Mouse (Mus musculus) spleen, adult 12 weeks (tissue): ENCODE results near the gene Tenm2.

Experiments used
- DNase-seq: peaks from one replicate; pipeline ENCODE4 v3.0.0; 2022; ENCODE audit warnings: low spot score

The Tenm2 gene

DNA sequence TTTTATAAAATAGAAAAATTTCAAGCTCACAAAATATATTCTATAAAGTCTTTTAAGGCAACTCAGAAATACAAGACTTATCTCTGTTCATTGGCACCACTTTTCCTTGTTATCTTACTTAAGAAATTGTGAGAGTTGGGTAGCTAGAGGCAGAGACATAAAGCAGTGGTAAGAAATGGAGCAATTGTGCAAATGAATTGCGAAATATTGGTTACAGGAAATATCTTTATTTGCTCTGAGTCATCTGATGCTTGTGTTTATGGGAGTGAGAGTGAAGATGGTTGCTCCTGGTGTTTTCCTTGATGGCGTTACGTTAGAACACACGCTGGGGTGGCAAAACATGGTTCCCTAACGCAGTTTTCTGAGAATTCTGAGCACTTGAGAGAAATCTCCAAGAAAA is 156.4 kb downstream of the Tenm2 start:
- DNase-seq: no peak

DNA sequence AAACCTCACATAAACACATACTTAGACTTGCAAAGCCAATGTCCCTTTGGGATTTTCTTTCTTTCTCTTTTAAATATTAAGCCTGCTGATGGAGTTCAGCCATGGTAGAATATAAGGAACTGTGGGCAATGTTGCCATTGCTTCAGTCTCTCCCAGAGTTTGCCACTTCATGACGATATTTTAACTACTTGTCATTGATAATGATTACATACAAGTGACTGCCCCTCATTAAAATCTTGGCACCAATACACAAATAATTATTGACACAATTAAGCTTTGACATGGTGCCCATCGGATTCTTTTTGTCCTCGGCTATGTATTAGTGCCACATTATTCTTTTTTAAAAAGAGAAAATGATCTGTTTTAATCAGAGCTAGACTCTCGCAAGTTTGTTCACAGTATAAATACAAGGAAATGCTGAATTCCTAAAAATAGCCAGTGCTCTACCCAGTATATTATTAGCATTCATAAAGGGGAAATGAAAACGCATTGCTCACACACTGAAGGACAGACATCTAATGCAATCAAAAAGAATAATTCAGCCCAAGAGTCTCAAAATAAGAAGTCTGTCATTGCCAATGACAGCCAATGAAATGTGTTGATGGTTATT is 158.7 kb downstream of the Tenm2 start:
- no peak for DNase-seq

DNA sequence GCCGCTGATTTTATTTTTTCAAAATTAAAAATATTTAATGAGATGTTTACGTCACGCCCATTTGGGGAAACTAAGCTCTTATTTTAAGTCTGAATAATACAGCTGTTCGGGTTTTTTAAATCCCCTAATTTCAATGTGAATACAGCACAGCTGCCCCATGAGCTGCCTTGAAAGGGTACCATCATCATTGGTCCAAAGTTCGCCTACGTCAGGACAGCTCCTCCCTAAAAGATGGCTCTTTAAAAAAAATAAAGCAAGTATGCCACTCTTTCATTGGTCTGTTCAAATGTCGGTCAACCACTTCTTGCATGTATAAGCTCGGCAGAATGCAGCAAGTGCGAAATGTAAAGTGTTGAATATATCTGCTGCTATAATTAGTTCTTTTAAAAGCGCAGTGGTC is 160.4 kb downstream of the Tenm2 start:
- no peak for DNase-seq

DNA sequence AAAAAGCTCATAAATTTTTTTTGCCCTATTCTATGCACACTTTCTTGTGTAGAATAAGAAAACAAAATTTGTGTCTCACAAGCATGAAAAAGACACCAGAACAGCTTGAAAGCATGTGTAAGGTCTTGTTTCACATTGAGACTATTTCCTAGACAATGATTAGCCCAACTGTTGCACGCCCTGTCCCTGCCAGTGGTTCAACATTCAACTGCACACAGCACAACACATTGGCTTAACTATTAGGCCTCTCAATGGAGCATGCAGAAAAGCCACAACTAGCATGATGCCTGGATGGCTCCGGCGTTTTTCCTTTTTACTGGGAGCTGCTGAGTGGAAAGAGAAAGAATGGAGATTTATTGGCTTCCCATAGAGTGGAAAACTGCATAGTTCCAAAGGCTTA is 170.3 kb downstream of the Tenm2 start:
- DNase-seq: no peak

DNA sequence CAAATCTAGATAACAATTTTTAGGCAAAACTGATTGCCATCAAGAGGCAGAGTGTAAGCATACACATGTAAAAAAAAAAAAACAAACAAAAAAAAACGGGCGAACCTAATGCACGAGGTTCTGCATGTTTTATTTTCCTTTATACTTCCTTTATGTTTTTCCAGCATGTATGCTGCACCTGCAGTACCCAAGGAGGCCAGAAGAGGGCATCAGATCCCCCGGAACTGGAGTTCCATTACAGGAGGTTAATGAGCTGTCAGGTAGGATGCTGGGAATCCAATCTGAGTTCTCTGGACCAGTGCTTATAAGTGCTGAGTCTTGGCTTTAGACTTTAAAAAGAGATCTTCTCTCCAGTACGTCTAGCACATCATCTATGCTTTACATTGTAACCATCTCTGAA is 189.1 kb downstream of the Tenm2 start:
- no peak for DNase-seq

DNA sequence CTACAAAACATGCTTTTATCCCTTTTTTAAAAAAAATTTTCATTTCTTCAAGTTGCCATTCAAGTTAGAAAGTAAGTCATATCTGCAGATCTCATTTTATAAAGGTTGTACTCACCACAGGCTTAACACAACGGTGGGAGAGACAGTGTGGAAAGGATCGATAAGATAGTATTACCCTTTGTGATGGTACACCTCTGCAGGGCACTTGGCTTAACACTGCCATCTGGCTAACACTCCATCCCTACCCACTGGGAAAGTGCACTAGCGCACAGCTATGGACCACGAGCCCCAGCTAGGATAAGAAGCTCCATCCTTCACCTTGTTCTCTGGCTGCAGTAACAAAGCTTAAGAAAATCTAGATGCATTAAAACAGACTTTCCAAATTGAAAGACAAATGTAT is 194.5 kb downstream of the Tenm2 start:
- no peak for DNase-seq

DNA sequence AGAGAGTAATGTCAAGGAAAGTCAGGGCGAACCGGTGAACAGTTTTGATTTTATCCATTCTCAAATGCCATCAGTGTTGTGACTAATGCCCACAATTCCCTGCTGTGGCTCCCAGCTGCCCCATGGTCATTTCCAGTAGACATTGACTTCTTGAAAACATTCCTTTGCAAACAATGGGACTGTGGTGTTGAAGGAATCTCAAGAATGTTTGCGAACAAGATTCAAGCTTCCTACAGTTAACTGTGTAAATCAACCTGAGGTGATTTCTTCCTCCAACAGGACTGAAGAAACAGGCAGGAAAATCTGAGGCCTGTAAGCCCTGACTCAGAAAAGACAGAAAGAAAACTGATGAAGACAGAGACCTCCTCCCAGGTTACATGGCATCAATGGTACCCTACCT is 196.5 kb downstream of the Tenm2 start:
- no peak for DNase-seq

DNA sequence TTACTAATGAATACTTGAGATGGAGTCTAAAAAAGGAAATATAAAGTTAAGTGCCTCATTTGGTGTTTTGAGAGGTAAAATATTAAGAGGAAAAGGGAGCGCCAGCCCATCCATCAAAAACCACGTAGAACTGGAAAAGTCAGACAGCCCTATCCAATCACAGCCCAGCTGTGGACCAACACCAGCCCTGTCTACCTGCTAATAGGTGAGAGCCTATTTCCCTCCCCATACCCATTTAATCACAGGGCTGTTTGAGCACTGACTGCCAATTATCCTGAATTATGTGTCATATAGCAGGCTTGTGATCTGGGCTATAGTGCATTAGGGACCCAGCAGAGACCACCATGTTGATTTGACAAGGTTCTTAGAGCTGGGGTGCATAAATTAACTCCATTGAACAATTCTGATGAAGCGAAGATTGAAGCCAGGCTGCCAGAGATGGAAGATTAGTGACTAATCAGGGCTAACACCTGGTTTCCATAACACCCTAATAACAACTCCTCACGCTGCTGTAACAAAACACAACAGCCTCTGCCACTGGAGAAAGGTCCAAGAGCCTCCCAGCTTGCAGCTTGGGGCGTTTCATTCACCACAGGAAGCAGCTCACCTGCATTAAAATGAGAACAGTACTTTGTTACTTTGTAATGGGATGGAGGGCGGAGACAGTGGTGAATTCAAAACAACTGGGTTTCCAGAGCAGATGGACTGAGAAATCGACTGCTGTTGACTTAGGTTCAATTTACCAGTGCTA is 204.3 kb downstream of the Tenm2 start:
- no peak for DNase-seq

DNA sequence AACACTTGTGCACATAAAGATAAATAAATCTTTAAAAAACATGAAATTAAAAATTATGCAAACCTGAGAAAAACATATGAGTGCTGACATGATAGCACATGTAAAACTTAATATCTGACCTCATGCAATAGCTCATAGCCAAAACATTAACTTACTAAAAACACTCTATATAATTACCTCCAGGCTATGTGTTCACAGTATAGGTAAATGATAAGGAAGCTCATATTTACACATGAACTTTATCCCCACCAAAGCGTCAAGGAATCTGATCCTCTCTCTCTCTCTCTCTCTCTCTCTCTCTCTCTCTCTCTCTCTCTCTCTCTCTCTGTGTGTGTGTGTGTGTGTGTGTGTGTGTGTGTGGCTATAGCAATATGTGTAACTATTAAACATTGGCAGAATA is 223.9 kb downstream of the Tenm2 start:
- no peak for DNase-seq

DNA sequence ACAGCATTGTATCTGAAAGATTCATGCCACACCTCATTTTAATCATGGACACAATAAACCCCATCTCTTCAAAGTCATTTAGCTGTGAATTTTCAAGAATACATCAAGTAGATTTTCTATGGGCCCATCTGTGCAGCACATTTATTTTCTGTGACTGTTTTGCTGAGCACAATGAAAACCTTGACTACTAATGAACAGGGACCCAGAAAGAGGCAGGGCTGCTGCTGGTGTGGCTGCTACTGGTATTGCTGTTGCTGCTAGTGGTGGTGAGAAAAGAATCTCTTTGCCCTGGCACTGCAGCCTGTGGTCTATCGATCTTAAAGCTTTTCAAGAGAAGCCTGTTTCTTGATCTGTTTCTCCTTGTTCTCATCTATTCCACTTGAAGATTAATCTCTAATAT is 226.5 kb downstream of the Tenm2 start:
- DNase-seq: no peak

DNA sequence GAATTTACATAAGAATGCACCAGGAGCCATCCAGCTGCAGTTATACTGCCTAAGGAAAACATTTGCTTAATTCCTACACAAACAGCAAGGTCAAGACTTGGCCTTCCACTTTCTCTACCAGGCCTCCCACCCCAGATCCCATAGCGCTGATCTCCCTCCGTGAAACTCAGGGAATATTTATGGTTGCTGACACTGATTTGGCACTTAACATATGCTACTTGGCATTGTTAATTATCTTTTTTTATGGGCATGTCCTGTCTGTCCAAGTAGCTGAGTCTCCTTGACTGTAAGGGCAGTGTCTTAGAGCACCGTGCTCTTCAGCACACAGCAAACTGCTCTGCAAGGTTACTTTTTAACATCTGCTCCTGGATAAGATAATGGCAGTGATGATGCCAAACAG is 238.1 kb downstream of the Tenm2 start:
- DNase-seq: no peak

DNA sequence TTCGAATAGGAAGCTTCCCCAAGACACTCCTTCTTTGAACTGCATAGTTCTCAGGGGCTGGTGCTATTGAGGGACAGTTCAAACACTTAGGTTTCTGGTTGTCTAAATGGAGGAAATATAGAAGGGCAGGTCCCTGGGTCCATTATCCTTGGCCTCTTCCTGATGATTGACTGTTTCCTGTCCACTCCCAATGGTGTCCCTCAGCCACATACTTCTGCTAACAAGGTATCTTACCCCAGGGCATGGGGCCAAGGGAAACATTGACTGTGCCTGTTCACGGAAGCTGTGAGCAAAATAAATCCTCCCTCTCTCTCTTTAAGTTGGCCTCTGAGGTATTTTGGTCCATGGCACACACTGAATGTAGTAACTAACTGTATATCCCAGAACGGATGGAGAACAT is 244.9 kb downstream of the Tenm2 start:
- DNase-seq: no peak

DNA sequence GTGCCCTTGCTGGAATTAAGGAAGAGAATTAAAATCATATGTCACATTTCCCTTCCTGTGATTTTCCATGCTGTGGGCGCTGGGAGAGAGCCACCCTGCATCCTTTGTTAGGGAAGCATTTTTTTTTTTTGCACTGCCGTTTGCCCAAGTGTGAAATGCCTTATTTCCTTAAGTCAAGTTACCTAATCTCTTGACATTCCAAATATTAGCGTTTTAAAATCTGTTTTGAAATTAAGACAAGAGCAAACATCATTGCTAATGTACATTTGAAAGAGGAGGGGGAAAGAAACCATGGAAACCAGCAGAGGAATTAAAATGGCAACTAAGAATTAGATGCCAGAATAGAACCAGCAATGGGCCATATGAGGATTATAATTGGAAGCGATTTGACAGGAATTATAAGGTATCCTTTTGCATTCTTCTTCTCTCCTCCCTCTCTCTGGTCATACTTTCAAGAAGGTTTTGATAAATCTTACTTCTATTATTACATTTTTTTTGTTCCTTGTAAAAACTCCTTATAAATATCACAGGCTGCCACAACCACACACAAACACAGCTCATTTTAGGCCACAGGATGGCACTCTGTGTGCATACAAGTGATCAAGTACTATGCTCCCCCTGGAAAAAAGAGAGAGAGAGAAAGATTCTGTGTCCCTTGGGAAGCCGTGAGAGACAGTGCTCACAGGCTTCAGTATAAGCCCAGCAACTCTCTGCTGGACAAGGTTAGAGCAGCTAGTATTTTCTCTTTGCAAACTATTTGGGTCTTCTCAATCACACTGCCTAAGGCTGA is 246.8 kb downstream of the Tenm2 start:
- DNase-seq: no peak

DNA sequence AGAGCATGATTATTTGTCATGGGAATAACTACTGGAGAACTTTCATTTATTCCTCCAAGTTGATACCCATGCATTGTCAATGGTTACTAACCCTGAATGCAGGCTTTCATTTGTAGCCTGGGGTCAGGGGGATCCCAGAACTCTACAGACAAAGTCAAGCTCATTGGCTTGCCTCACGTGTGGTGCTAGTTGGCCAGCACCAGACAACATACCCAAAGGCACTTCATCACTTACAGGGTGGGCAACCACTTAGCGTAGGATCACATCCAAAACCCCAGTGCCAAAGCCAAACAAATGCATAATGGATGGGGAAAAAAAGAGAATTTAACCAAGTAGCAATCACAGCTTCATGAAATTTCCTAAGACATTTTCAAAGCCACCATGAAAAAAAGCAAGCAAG is 261.6 kb downstream of the Tenm2 start:
- no peak for DNase-seq

DNA sequence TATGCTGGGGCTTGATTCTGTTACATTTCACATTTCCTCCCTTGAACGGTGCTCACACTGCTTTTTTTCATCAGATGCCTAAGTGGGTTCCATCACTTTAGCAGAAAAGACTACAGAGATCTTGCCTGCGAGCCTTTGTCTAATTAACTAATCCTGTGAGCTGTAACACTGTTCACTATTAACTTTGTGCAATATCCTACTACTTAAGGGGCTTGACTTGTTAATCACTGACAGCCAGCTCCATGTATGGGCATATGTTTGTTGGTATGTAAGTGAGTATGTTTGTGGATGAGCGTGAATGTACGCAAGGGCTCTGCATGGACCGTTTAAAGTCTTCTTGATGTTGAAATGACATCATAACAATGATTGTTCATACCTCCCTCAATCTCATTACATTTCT is 277.7 kb downstream of the Tenm2 start:
- no peak for DNase-seq

DNA sequence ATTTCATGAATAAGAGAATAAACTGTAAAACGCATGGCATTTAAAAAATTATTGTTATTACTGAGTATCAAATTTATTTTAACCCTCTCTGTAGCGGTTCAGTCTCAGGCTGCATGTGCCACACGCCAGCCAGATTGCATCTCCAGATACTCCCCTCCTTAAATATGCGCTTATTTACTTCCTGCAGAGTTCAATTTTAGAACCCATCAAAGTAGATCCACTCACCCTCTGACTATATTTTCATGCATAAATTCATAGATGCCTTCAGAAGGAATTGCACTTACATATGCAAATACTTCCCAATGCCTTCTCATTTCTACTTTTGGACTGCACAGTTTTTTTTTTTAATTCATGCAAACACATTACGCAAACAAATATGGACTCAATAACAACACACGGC is 294.3 kb downstream of the Tenm2 start:
- no peak for DNase-seq

DNA sequence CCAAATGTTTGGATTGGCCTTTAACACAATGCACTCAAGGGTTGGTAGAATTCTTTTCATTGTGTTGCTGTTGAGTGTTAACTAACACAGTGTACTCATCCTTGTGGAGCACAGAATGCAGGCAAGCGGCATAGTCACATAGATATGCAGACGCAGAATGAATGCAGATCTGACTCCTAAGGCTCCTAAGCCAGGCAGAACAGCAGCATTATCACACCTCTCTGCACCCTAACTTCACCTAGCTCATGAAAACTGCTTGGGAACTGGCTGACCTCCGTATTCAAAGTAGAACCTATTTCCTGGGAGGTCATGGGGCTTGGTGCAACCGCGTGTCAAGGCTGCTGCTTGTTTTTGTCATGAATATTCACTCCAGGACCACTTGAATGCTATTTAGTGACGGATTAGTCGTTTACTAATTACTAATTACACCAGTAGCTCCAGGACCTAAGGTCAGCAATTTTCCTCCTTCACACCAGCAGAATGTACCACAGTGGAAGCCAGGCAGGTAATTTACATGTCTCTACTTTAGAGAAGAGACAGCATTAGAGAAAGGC is 295.1 kb downstream of the Tenm2 start:
- DNase-seq: no peak

DNA sequence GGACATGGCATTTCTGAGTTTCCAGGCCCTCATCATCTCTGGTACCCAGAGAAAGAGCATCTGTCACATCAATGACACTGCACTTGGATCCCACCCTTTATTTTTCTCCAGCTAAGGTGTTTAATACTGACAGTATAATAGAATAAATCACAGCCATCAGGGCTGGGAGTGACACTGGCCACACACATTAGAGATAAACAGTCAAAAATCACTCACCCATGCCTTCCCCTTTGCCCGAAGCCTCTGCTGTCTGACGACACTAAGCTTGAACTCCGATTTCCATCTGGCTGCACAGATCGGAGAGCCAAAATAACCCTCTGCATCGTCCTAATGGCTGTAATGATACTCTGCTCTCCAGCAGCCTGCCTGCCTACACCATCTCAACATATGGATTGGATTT is 305.9 kb downstream of the Tenm2 start:
- no peak for DNase-seq

DNA sequence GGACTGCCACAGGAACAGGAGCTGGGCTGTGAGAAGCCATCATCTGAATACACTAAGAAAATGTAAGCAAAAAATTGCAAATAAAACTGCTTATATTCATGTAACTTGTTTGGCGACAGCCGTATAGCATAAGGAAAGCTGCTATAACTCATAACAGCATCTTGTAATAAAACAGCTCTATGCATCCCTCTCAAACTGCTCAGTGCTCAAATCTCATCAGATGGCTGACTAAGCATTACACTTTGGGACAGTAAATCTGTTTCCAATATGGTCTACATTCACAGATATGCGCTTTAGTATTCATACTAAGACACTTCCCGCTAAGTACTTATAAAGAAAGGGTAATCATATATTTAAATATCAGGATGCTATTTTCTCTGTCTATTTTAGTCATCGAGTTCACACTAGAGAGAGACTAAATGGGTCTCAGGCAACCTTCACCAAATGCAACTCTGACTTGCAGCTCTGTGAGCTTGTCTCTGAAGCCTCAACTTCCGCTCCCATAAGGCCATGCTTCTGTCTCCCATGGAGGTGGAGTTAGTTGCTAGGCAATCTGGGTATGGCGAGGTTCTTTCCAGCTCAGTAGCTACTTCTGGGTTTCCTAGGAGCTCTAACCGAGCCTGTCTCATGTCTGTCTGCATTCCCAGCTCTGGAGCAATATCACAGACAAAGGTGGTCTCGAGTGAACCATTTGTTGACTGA is 308.9 kb downstream of the Tenm2 start:
- no peak for DNase-seq

DNA sequence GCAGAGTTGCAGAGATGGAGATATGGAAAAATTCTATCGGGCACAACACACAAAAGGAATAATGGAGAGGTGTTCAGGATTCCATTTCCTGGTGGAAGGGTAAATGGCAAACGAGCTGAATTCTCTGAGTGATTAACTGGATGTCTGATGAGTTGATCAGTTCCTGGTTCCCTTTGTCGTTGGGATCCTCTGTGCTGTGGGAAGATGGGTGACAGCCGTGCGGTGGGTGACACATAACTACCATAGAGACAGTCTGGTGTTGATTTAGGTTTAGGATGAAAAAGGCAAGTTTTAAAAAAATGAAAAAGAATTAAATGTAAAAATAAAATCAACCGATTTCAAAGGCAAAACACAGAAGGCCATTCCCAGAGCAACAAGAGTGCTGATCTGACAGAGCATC is 316.5 kb downstream of the Tenm2 start:
- DNase-seq: no peak

DNA sequence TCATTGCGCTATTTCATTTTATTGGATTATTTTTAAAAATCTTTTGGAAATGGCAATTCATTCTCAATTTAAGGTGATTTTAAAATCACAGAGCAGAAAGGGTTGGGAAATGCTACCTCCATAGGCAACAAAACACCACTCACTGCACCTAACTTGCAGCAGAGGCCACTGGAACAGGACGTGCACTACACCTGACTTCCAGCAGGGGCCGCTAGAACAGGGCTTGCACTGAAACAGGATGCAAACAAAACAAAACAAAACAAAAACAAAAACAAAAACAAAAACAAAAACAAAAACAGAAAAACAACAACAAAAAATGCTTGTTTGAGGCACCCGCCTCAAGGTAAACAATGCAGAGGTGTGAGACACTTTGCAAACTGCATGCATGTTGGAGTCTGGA is 324.4 kb downstream of the Tenm2 start:
- no peak for DNase-seq

DNA sequence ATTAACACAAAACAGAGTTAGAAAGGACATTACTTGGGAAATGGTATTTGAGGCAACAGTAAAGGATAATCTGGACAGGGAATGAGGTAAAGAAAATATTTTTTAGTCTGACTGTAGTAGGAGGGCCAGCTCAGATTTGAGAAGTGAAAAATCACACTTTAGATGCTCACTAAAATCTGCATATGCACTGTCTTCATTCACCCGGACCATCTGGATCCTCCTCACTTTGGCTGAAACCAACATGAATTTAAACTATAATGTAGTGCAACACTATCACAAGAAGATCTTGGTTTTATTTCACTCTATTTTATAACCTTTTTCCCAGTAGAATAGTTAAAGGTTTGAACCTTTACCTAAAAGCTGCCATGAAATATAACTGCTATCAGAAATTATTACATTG is 326.7 kb downstream of the Tenm2 start:
- no peak for DNase-seq

DNA sequence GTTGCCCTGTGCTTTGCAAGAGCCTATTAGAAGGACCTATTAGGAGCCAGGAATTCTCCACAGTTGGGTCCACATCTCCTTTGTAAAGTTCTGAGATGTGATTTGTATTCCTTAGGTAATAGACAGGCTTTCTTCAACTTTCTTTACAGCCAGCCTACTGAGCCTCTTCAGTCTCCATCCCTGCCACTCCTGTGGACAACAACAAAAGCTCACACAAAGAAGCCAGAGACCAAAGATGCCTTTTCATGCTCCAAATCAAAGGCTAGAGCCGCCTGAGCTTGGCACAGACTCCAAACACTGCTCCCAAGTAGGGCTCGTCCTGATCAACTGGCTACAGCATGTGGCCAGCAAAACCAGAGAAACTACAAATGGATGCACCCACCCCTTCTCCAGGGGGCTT is 333.5 kb downstream of the Tenm2 start:
- DNase-seq: no peak
